Mouse (Mus musculus) retina, postnatal 7 days (tissue): Measurements from ENCODE around the gene 5730522E02Rik.

Source experiments
- DNase-seq: peaks from one replicate; pipeline ENCODE4 v3.0.0-alpha.2; 2012; ENCODE audit warnings: low read depth, low spot score

Gene 5730522E02Rik

DNA sequence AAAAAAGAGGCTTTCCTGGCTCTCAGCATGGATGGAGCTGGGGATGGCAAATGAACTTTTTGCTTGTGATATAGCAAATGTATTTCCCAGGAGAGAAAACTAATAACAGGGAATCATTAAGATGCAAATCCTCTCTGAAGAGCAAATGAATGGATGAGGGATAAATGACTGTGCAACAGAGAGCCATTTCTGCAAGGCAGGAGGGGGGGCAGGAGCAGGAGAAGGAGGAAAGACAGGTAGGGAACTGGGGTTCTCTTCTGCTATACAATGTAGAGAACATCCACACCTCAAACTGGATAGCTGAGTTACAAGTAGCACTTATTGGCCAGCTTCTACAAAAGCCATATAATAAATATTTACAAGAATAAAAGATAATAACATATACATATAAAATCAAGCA is 390.8 kb downstream of the 5730522E02Rik start:
- no peak for DNase-seq

DNA sequence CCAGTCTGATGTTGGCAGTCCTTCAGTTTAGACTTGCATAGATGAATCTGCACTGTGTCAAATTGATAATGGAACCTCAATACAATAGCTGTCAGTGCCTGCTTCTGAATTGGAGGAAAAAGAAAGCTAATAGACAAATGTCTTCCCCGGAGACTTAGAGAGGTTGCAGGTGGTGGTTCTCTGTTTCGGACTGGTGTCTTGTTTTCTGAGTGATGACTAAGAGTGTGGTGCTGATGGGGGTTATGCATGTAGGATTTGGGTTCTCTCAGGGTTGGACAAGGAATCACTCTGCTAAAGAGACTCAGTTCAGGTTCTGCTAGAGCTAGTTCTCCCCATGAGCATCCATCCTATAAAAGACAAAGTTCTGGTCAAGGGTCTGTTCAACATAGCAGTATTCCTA is 397.1 kb downstream of the 5730522E02Rik start:
- no peak for DNase-seq

DNA sequence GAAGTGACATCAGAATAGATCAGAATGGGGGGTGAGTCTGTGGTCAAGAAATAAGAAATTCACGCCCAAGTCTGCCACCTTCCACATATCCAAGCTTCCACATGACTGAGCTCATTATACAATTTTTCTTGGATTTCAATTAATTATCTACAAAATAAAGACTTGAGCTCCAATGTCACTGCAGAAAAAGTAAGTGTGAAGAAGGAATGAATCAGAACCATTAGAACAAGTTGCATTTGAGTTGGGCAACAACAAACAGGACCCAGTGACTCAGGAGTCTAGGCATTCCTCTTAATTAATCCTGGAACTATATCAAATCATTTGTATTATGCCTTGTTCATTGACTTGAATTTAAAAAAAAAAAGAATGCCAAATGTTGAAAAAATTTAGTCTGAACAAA is 422.9 kb downstream of the 5730522E02Rik start:
- no peak for DNase-seq

DNA sequence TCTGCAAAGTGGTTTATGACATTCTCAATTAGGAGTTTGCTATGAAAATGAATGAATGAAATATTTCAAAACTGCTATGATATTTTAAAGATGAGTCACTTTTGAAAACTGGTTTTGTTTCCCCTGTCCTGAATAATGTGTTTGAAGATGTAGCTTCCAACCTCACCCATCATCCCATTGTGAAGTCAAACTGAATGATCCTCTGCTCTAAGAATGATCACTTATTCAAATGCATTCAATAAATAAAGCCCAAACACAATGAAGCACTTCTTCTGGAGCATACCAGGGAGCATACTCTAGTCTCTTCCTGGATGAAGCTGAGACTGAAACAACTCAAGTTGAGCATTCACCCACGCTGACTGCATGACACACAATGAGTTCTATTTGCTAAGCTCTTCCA is 438.3 kb downstream of the 5730522E02Rik start:
- DNase-seq, result no peak

DNA sequence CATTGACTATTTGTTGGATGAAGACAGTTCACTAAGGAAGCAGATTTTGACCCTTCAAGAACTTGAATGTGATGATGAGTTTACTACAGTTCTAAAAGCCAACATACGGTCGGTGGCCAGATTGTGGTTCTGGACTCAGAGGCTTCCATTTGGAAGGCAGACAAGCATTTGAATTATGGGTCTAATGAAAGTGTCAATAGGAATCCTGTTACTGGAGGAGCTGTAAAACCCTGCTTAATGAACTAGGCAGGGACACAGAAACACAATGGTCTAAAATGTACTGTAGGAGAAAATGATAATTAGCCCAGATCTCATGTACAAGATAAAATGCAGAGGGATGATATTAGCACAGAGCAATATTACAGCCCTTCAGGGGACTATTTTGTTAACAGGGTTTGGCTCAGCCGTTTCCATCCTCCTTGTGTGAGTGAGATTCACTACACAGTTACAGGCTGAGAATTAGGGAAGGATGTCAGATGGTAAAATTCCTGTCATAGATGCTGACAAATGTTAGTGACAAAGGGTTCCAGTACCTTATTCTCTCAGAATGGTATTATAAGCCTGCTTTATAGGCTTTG is 439.5 kb downstream of the 5730522E02Rik start:
- DNase-seq, result no peak

GRCm38 (mm10) chr11:25767584-25768333 is 442.8 kb downstream of the 5730522E02Rik start:
- no peak for DNase-seq

DNA sequence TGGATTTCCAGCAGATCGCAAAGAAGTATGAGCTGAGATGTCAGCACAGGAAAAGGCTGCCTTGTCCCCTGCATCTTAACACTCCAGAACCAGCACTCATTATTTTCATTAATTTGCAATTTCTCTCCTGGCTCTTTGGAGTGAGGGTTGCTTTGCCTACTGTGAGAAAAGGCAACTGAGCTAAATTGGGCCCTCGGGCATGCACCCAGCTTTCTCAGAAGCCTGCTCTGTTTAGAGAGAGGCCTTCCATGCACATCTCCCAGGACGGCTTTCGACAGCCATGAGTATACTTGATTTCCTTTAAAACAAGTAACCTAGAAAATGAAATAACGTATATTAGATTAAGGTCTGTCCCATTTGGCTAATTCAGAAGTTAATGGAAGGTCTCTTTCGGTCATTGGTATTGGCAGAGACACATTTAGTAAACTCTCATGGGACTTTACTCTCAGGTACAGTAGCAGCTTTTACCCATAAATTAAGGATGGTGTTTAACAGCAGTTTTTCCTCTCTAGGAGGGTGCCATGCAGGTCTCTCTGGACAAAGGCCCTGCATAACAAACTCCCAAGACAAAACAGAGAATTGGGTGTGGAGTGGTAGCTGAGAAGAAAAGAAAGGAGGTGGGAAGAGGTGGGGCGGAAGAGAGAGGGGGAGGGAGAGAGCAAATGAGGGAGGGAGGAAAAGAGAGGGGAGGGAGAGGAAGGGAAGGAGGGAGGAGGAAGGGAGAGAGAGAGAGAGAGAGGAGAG is 457.2 kb downstream of the 5730522E02Rik start:
- no peak for DNase-seq

DNA sequence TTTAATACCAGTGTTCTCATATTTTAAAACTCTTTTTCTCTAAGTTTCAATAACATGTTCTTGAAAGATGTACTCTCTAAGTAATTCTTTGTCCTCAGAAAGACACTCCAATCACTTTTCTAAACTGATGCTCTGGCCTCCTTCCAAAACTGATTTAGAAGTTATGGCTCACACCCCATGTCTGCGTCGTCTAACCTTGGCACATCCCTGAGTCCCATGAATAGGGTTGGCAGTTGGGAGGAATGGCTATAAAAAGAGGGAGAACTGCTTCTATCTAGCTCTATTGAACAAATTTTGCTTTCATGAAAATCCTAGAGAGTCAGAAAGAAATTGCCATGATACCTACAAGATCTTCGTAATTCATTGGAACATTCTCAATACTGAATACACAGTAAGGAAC is 458.1 kb downstream of the 5730522E02Rik start:
- no peak for DNase-seq

- DNase-seq, result no peak
Measured at GRCm38 (mm10) chr11:25747098-25747862, 463.3 kb downstream of the 5730522E02Rik start.

GRCm38 (mm10) chr11:25743664-25744063 is 466.9 kb downstream of the 5730522E02Rik start:
- DNase-seq, result no peak

DNA sequence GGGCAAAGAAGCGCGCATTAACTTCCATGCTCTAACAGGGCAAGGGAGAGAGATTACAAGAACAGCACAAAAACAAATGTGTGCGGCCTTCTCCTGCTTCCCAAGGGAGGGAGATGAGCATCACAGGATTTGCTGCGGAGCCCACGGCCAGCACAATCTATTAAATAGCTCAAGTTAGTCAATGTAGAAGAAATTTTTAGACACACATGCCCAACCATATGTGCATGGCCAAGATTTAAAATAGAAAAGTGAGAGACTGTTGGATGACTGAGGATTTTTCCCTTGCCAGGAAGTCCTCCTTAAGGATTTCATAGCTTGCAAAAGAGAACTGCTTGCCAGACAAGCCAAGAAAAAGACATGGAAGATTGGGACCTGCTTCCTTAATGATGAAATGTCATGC is 473.3 kb downstream of the 5730522E02Rik start:
- DNase-seq, result no peak

DNA sequence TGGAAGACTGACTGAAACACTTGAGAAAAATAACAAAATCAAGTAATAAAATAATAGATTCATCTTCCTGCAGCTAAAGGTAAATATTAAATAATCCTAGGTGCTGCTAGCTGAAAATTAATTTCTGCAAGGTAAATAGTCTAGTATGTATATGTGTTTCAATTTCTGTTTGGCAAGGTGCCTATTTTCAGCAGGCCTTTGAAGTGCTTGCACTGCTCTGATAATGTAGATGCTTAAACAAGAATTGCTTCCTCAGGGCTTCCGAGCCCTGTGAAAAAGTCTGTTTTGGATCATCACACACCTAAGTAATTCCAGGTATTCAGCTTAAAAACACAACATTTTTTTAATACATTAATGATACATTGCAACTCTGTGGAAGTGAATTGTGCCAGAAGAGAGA is 481.1 kb downstream of the 5730522E02Rik start:
- DNase-seq, result no peak

GRCm38 (mm10) chr11:25715447-25716321 is 494.9 kb downstream of the 5730522E02Rik start:
- DNase-seq, result no peak

- no peak for DNase-seq
Measured at GRCm38 (mm10) chr11:25710559-25710958, 500.0 kb downstream of the 5730522E02Rik start.

DNA sequence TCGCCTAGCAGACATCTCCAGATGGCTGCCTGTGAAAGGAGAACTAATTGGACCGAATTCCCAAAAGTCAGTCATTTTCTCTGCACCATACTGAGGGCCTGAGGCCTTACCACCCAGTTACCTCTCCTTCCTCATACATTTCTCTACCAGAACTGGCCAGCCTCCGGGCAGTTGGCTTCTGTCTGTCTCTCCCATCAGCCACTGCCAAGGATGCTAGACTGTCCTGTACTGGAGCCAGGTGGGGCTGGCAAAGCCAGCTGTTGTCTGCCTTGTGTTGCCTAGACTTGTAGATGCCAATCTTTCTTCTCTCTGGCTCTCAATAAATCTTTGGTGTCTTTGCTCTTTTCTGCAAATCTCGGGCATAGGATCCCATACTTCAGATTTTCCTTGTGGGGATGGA is 500.7 kb downstream of the 5730522E02Rik start:
- no peak for DNase-seq

- no peak for DNase-seq
Measured at GRCm38 (mm10) chr11:25704332-25705168, 506.0 kb downstream of the 5730522E02Rik start.

DNA sequence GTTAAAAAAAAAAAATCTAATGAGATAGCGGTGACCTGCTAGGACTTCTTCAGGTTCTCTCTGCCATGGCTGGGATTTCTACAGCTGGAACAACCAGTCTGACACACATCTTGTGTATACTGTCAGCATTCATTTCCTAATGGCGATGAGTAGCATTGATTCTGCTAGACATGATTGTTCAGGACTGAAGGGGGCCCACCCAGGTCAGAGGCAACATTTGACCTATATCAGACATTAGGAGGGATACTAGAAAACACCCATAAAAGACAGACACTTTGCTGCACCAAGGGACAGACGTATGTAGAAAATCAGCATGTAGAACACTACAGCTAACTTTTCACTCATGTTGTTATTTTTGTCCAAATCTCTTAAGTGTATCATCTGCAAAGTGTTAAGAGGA is 507.8 kb downstream of the 5730522E02Rik start:
- DNase-seq, result no peak

GRCm38 (mm10) chr11:25697508-25698193 is 512.9 kb downstream of the 5730522E02Rik start:
- DNase-seq, result no peak

- no peak for DNase-seq
Measured at GRCm38 (mm10) chr11:25696168-25696567, 514.4 kb downstream of the 5730522E02Rik start.
